Mouse (Mus musculus) cerebellum, adult 2 months (tissue): ENCODE results near the gene Cyb5rl. TPM values are rescaled to one million over a fixed set of nuclear protein-coding genes. Genes with fewer than 3 reads are reported as not detected.

ENCODE experiments used
- DNase-seq, 2 experiments: peaks; one replicate each; pipeline ENCODE4 v3.0.0; 2021
- H3K27ac ChIP-seq: fragments of 200-500 bp; 2 replicates; pipeline ENCODE4 v1.5.1; 2012; ENCODE audit warnings: low read length, control low read depth, inconsistent platforms; ENCODE audit not compliant: insufficient read depth
- H3K27me3 ChIP-seq: fragments of 200-500 bp; 2 replicates; pipeline ENCODE4 v1.6.1; 2012; ENCODE audit warnings: inconsistent platforms, mild to moderate bottlenecking, low read length, moderate library complexity; ENCODE audit not compliant: control insufficient read depth, insufficient read depth
- H3K4me1 ChIP-seq: fragments of 200-500 bp; 2 replicates; pipeline ENCODE4 v1.6.1; 2011; ENCODE audit warnings: low read length; ENCODE audit not compliant: control insufficient read depth, insufficient read depth
- H3K4me3 ChIP-seq: fragments of 200-500 bp; replicated peaks from 2 replicates; pipeline ENCODE3; 2011; ENCODE audit warnings: mild to moderate bottlenecking, low read depth, low read length, control low read depth; ENCODE audit not compliant: insufficient read depth
- CTCF ChIP-seq: fragments of 200-500 bp; IDR thresholded peaks from 2 replicates; pipeline ENCODE4 v1.5.1; 2011; ENCODE audit warnings: low read depth, mild to moderate bottlenecking, control low read depth, low read length, moderate library complexity, borderline replicate concordance; ENCODE audit not compliant: insufficient read depth
- POLR2A ChIP-seq: fragments of 200-500 bp; IDR thresholded peaks from 2 replicates; pipeline ENCODE4 v1.6.1; 2011; ENCODE audit warnings: low read length, control low read depth, borderline replicate concordance; ENCODE audit not compliant: insufficient read depth
- WGBS: fragments of 180-500 bp; shearing (Covaris S2); methylation state at CpG from one replicate; pipeline ENCODE4 v1.1.7; 2018; 5-methylcytosine and 5-hydroxymethylcytosine counted together
- polyA plus RNA-seq: library from polyadenylated mRNA; depleted of rRNA; stranded (reverse); fragments of >200 nt; gene quantifications from 2 replicates; pipeline ENCODE4 v1.2.3, GENCODE M21; 2012

Cyb5rl gene
- polyA plus RNA-seq, 1 experiment: 5.7 TPM

DNA sequence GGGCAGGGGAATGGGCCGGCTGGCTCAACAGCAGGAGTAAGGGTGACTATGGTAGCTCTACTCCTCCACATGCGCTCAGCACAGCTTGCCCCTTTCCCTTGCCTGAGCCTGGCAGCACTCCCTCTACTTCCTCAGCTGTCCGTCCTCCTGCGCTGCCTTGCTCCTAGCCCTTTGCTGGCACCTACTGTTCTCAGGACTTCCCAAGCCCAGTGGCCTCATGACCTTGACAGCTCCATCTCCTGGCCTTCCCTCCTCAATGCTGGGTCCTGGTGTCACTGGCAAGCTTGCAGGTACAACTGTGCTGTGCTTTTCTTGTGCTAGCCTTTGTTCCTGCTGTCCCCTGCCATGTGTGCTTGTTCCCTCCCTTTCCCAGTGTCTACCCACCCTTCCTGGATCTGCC lies 16.3 kb downstream of the Cyb5rl start:
- WGBS: 63% methylated on average over 4 of the region's 4 CpGs
- no peak for DNase-seq
- no peaks in the 10 kb centered on the region for H3K27me3 ChIP-seq
- no peak for TF ChIP-seq CTCF
- no peak for TF ChIP-seq POLR2A
- H3K4me3 ChIP-seq: no peak overlapping the region
- no peaks in the 10 kb centered on the region for H3K4me1 ChIP-seq
- H3K27ac ChIP-seq: no peak overlapping the region

DNA sequence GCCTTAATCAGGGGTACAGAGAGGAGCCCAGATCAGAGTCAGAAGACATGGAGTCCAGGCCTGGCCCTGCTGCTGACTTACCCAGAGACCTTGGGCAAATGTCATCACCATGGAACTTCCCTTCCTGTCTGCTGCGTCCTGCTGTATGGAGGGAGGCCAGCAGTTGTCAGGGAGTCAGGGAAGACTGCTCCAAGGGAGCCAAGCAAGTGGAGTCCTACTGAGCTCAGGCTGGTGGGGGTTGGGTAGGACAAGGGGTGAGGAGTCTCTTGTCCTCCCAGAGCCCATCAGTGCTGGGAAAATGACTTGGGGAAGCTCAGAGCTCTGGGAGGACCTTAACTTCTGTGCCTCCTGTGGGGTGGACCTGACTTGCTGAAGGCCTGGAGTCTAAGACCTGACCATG lies 17.6 kb downstream of the Cyb5rl start:
- Histone ChIP-seq H3K27ac (no peak overlapping the region), H3K4me1 (no peaks in the 10 kb centered on the region), H3K4me3 (no peak overlapping the region), H3K27me3 (no peaks in the 10 kb centered on the region)
- no peak for TF ChIP-seq CTCF
- TF ChIP-seq POLR2A: no peak
- peak in 1 of 2 experiments; percentile 19 for DNase-seq
- 25% methylated on average over 1 of the region's 1 CpGs for WGBS

DNA sequence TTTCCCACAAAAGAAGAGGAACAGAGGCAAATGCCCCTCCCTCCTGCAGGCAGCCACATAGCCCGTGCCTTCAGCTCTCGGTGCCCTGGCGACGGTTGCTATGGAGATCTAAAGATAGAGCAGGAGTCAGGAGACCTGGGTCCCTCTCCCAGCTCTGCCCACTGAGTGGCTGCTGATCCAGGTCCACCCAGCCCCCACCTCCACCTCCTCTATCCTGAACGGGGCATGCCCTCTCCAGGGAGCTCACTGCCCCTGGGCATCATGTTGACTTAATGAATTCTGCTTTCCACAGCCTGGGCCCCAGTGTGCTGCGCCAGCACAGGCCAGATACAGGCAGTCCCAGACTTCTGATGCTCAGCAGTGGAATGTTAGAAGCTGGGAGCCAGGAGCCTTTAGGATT lies 18.1 kb downstream of the Cyb5rl start:
- Histone ChIP-seq H3K4me1 (no peaks in the 10 kb centered on the region), H3K4me3 (no peak overlapping the region), H3K27ac (no peak overlapping the region), H3K27me3 (no peaks in the 10 kb centered on the region)
- WGBS: 32% methylated on average over 6 of the region's 6 CpGs
- DNase-seq: peak in 1 of 2 experiments; percentile 30
- TF ChIP-seq CTCF (no peak), POLR2A (no peak)

GRCm38 (mm10) chr4:107091696-107092095 lies 24.9 kb downstream of the Cyb5rl start:
- Histone ChIP-seq H3K27me3 (no peaks in the 10 kb centered on the region), H3K4me3 (no peak overlapping the region), H3K4me1 (peaks cover 16% of the 10 kb centered on the region), H3K27ac (no peak overlapping the region)
- no peak for TF ChIP-seq CTCF
- WGBS: 50% methylated on average over 14 of the region's 14 CpGs
- DNase-seq: no peak

DNA sequence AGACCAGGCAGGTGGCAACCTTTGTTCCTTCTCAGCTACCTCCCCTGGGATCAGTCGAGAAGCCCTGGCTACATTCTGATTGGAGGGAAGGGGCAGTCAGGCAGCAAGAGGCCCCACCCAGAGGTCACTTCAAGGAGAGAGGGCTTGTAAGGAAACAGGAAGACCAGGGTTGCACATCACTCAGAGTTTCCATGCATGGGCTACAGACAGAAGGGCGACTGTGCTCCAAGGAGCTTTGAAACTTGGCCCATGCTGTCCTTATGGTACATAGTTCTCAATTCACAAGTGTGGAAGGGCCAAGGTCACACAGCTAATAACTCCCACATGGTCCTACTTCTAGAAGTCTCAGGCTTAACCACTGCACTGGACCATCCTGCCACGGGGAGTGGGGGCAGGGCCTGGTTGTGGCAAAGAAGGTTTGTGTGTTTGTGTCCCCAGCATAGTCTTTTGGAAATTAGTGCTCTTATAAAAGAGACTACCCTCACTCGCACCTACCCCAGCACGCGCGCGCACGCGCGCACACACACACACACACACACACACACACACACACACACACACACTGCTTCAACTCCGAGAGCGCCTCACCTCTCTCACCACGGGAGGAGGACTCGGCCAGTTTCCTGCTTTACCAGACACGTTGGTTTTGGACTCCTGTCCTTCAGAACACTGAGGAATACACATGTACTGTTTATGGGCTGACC lies 27.8 kb downstream of the Cyb5rl start:
- Histone ChIP-seq H3K4me1 (peaks cover 16% of the 10 kb centered on the region), H3K27me3 (no peaks in the 10 kb centered on the region), H3K27ac (no peak overlapping the region), H3K4me3 (no peak overlapping the region)
- 90% methylated on average over 16 of the region's 16 CpGs for WGBS
- TF ChIP-seq POLR2A: no peak
- TF ChIP-seq CTCF: no peak
- DNase-seq: no peak

- H3K27ac ChIP-seq: no peak overlapping the region
Observed at GRCm38 (mm10) chr4:107096043-107096442, 29.3 kb downstream of the Cyb5rl start.

GRCm38 (mm10) chr4:107096841-107097373 lies 30.1 kb downstream of the Cyb5rl start, which contains the start of gene Cdcp2:
TSS of gene Cdcp2 (plus strand) at chr4:107096891.
- TF ChIP-seq POLR2A: no peak
- no peak for TF ChIP-seq CTCF
- Histone ChIP-seq H3K4me1 (peaks cover 5% of the 10 kb centered on the region; the same call in 1 of the 2 replicates), H3K27me3 (no peaks in the 10 kb centered on the region), H3K4me3 (no peak within 1 kb of the TSS), H3K27ac (no peak within 1 kb of the TSS)
- no peak for DNase-seq
- WGBS: 86% methylated on average over 16 of the region's 16 CpGs

More at GRCm38 (mm10) chr4:107096043-107096442, 29.3 kb downstream of the Cyb5rl start:
- no peaks in the 10 kb centered on the region for H3K27me3 ChIP-seq
- peak; percentile 26 to 28 for DNase-seq
- H3K4me1 ChIP-seq: peaks cover 13% of the 10 kb centered on the region
- 20% methylated on average over 6 of the region's 6 CpGs for WGBS
- no peak overlapping the region for H3K4me3 ChIP-seq
- TF ChIP-seq CTCF: no peak
- TF ChIP-seq POLR2A: no peak

- 43% methylated on average over 15 of the region's 15 CpGs for WGBS
- Histone ChIP-seq H3K27me3 (no peaks in the 10 kb centered on the region), H3K4me3 (no peak overlapping the region), H3K4me1 (peaks cover 5% of the 10 kb centered on the region; the same call in 1 of the 2 replicates), H3K27ac (no peak overlapping the region)
- TF ChIP-seq CTCF (no peak), POLR2A (no peak)
- no peak for DNase-seq
Observed at GRCm38 (mm10) chr4:107097871-107098270, 31.1 kb downstream of the Cyb5rl start.
